ENCODE assay signal across 9 mouse cellular contexts in genomic region chr19:11536593-11536992, GRCm38 (mm10). TPM values are rescaled to one million over a fixed set of nuclear protein-coding genes. Genes with fewer than 3 reads are reported as not detected.
A peak's percentile ranks its signal among the peaks of the same experiment; 100 is the strongest.
DNase-seq lines count a peak whose midpoint lies in the region; ATAC-seq and TF ChIP-seq lines count a peak whose summit lies in the region.
"Had no signal": no experiment of that assay in that cellular context is flagged by ENCODE, and none has a peak within 500 bp of the region (broad histone marks: within the 10 kb centered on the region; RNA-seq: fewer than 3 reads in every experiment).

Ms4a4d (plus strand) TSS chr19:11536801.

- peak; percentile 65; the same call in 1 of the 2 replicates for TF ChIP-seq POLR2A in lung, adult 2 months (IDR thresholded peaks at IDR 0.05; ENCODE audit: borderline replicate concordance, extremely low read depth, low read depth, low read length)

- intact Hi-C loops in gastrocnemius, adult 2 months (cut with DNase I) = no loop called here
- intact Hi-C loops in left cerebral cortex, adult 2 months (cut with DNase I) = no loop called here

- DNase-seq in neural tube, embryonic 10.5 days (ENCODE audit: extremely low spot score, low spot score) = peak; percentile 12
- DNase-seq in gastrocnemius, adult 2 months = peak; percentile 81
- peak; percentile 15 for DNase-seq in lung, adult 2 months
- DNase-seq in urinary bladder, postnatal 14 days (ENCODE audit: low spot score) = peak; percentile 58
- no peak for DNase-seq in left cerebral cortex, adult 2 months (ENCODE audit: extremely low spot score in 1 of 2, low spot score in 2 of 2)
- DNase-seq in layer of hippocampus, postnatal 14 days (ENCODE audit: low spot score in 2 of 2) = no peak
- DNase-seq in kidney, postnatal 10 days = no peak

- no peak within 1 kb of the TSS for H3K27ac ChIP-seq in neural tube, embryonic 15.5 days (replicated peaks)
- H3K27ac ChIP-seq in gastrocnemius, adult 2 months = peak within 1 kb of the TSS; percentile 81
- H3K27ac ChIP-seq in left cerebral cortex, adult 2 months = no peak within 1 kb of the TSS
- H3K27ac ChIP-seq: forebrain, embryonic 12.5 days had no signal

- 23% methylated on average over 7 of the region's 7 CpGs for WGBS in neural tube, embryonic 15.5 days
- 21% methylated on average over 7 of the region's 7 CpGs for WGBS in lung, adult 2 months

- no peaks in the 10 kb centered on the region for H3K9me3 ChIP-seq in neural tube, embryonic 15.5 days (replicated peaks)
- H3K9me3 ChIP-seq: forebrain, embryonic 12.5 days had no signal

- H3K36me3 ChIP-seq in neural tube, embryonic 15.5 days = no peaks in the 10 kb centered on the region
- H3K36me3 ChIP-seq: forebrain, embryonic 12.5 days had no signal

- no peaks in the 10 kb centered on the region for H3K4me1 ChIP-seq in neural tube, embryonic 15.5 days
- H3K4me1 ChIP-seq in lung, adult 2 months (ENCODE audit: control insufficient read depth, insufficient read depth, low read length) = no peaks in the 10 kb centered on the region
- H3K4me1 ChIP-seq: forebrain, embryonic 12.5 days had no signal

- no peak for ATAC-seq in neural tube, embryonic 15.5 days (ENCODE audit: low FRiP score)

- no peak within 1 kb of the TSS for H3K4me3 ChIP-seq in neural tube, embryonic 15.5 days (replicated peaks)
- H3K4me3 ChIP-seq in gastrocnemius, adult 2 months = peak within 1 kb of the TSS; percentile 65
- peak within 1 kb of the TSS; percentile 74 for H3K4me3 ChIP-seq in lung, adult 2 months (replicated peaks; ENCODE audit: extremely low read depth, low read depth, low read length)
- no peak within 1 kb of the TSS for H3K4me3 ChIP-seq in left cerebral cortex, adult 2 months
- H3K4me3 ChIP-seq: forebrain, embryonic 12.5 days had no signal

- H3K27me3 ChIP-seq in neural tube, embryonic 15.5 days (replicated peaks) = no peaks in the 10 kb centered on the region
- H3K27me3 ChIP-seq: forebrain, embryonic 12.5 days had no signal

- H3K4me2 ChIP-seq in neural tube, embryonic 15.5 days = no peak within 1 kb of the TSS
- H3K4me2 ChIP-seq: forebrain, embryonic 12.5 days had no signal

- TF ChIP-seq CTCF in gastrocnemius, adult 2 months (IDR thresholded peaks at IDR 0.05) = no peak
- TF ChIP-seq CTCF in lung, adult 2 months (IDR thresholded peaks at IDR 0.05; ENCODE audit: insufficient read depth, low read length) = no peak
- no peak for TF ChIP-seq CTCF in left cerebral cortex, adult 2 months (IDR thresholded peaks at IDR 0.05)

- no peak within 1 kb of the TSS for H3K9ac ChIP-seq in neural tube, embryonic 15.5 days (replicated peaks)
- H3K9ac ChIP-seq: forebrain, embryonic 12.5 days had no signal

RNA-seq across cellular contexts. Expression of gene Ms4a4d, which starts in this region (rescaled TPM):
- 0.50 TPM in 1 of 2 replicates, not detected in the other for polyA plus RNA-seq in neural tube, embryonic 15.5 days (2015; fragmentation: Nextera tagmentation; extraction: Ambion mirVana)
- total RNA-seq in gastrocnemius, adult 2 months (2021) = 1 to 10 TPM; 4.0 TPM
- 31.7 and 38.3 TPM in 2 replicates for polyA plus RNA-seq in lung, adult 2 months (2012; rRNA removed)
- not detected for total RNA-seq in left cerebral cortex, adult 2 months (2021)
- not detected for total RNA-seq in layer of hippocampus, postnatal 14 days (2021)
- polyA plus RNA-seq: forebrain, embryonic 12.5 days had no signal

Comparison
In these comparisons a context has a peak if more than half of its experiments do, and no peak if none do; other contexts are left out.
1. RNA of gene Ms4a4d (total RNA-seq): 4.0 TPM in gastrocnemius, adult 2 months; not detected in left cerebral cortex, adult 2 months and not detected in layer of hippocampus, postnatal 14 days; every median in the first group is over 4 times any median in the second.
2. RNA of gene Ms4a4d (polyA plus RNA-seq): 31.7 to 38.3 TPM in lung, adult 2 months; 0.50 TPM in neural tube, embryonic 15.5 days; every median in the first group is over 10 times any median in the second.
3. DNase-seq: peak in neural tube, embryonic 10.5 days (single experiment), gastrocnemius, adult 2 months (single experiment), lung, adult 2 months (single experiment) and urinary bladder, postnatal 14 days (single experiment); none in left cerebral cortex, adult 2 months (0 of 2), layer of hippocampus, postnatal 14 days (0 of 2) and kidney, postnatal 10 days (single experiment).
4. H3K4me3 ChIP-seq: peak in gastrocnemius, adult 2 months (single experiment) and lung, adult 2 months (single experiment); none in neural tube, embryonic 15.5 days (single experiment) and left cerebral cortex, adult 2 months (single experiment).